Mouse (Mus musculus) megakaryocyte, embryonic 14.5 days (primary cell): Measurements from ENCODE around the gene Vav1.

Experiments used
- FLI1 ChIP-seq: IDR thresholded peaks from 2 replicates; pipeline ENCODE4 v1.6.1; 2012; ENCODE audit warnings: low read length, inconsistent platforms, mixed read lengths
- GATA1 ChIP-seq: IDR thresholded peaks from 3 replicates; pipeline ENCODE4 v1.6.1; 2012; ENCODE audit warnings: mixed read lengths, low read length, inconsistent platforms, borderline replicate concordance

GRCm38 (mm10) chr17:57259742-57260141, 19.2 kb upstream of the Vav1 start:
- TF ChIP-seq GATA1 (no peak), FLI1 (no peak)
